Mouse (Mus musculus) forelimb bud, embryonic 11.5 days (tissue): ENCODE data around the gene Tubgcp3.
"Not testable (repeated sequence)": the region's sequence is repeated elsewhere in the genome, so short reads cannot be mapped to it uniquely, and the experiment has no call there.

Experiments
- DNase-seq: peaks from one replicate; pipeline ENCODE4 v3.0.0-alpha.2; 2012; ENCODE audit warnings: low read depth, low spot score

Tubgcp3 gene

DNA sequence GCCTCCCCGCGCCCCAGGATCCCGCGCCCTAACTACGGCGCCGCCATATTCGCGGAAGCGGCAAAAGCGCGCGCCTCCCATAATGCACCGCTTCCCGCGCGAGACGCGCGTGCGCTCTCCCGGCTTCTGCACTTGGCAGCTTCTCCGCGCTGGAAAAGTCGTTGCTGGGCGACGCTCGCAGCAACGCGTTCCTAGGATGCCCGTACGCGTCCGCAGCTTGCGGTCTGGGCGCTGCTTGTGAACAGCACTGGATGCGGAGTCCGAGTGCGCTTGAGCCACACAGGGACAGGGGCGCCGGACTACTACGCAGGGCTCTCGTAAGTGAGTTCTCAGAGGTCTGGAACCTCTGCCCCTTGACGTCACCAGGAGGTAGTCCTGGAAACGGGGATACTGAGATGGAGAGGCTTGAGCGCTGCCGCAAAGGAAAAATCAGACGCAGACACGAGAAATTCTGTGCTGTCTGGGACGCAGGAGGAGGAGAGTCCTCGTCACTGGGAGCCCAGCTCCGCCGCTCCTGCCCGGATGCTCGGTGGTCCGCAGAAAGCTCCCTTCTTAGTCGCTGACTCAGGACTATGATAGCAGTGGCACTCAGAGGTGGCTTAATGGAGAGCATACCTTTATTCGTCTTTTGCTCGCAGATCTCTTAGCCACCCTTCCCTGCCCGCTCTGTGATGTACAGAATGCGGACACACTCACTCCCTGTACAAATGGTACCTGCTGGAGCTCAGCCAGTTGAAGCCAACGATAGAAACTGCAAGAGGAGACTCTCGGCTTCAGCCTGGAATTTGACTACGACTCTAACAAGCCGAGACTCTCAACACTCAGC, at the start of gene Tubgcp3:
Tubgcp3 (minus strand) TSS at position 193 of the 826 bp plus-strand sequence.
- DNase-seq, result peak; percentile 95

DNA sequence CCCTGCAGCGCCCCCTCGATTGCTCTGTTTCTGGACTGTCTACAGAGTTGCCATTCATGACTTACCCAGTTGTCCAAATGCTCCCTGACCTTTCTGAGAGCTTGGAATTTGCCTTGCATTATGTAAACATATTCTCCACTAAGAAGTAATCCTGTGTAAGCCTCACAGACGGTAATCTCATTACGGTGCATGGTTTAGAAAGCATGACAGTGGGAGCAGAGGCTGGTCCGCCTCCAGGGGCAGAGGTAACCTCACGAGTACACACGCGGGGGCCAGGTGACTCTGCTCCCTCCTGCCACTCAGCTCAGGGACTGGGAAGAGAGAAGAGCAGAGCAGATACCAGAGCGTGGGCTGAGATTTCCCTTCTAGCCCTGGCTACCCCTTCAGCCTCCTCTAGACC, 47.0 kb upstream of the Tubgcp3 start:
- DNase-seq, result no peak

DNA sequence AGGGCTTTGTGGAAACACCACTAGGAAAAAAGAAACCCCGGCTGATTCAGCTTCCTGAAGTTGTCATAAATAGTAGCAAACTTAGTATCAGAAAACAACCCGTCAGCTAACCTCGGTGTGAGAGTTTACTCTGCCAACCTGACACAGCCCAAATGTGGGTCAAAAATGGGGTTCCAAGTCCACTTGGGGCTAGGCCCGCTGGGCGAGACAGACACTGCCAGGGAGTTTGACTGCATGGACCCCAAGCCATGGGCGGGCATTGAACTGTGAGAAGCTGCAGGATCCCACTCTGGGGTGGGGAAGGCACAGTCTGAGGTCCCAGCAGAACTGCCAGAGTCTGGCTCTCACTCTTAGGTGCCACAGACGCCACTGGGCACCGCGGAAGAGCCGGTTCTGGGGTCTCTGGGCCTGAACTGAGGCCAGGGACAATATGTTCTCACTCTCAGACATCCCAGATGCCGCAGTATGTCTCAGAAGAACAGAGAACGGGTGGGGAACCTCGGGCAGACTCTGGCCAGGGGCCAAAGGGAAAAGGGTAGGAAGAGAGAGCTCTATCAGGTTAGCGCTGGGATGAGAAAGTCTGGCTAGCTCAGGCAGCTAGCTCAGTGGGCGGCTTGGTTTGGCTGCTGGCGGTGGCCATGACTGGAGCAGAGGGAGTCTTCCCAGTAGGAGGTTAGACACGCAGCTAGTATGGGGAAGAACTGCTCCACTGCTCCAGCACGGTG, 44.0 kb upstream of the Tubgcp3 start:
- no peak for DNase-seq

DNA sequence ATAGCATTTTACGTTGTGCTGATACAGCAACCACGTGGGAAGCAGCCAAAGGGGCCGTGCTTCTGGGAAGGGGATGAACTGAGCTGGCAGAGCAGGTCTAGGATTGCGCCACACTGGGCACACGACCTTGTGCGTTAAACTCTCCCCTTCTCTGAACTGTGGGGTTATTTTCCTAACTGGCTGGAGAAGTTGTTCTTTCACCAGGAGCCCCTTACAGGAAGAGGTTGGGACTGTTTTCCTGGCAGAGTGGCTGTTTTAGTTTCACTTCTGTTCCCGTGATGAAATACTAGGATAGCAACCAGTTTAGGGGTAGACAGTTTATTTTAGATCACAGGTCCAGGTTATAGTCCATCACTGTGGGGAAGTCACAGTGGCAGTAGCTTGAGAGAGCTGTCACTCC, 39.6 kb upstream of the Tubgcp3 start:
- no peak for DNase-seq

DNA sequence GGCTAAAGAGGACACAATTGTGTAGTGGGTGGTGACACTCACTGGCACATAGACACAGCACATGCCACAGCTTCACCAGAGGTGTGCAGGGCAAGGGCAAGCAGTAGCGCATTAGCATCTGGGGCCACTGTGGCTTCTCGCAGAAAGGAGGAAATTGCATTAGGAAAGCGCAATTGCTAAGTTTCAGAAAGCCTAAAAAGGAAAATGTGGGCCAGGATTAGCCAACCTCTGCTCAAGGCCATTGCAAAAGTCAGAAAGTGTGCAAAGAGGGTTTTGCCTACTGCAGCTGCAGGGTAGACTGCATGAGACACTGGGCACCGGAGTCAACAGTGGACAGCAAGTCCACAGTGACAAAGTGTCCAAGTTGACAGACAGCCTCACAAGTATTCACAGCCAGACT, 31.5 kb upstream of the Tubgcp3 start:
- DNase-seq, result no peak

DNA sequence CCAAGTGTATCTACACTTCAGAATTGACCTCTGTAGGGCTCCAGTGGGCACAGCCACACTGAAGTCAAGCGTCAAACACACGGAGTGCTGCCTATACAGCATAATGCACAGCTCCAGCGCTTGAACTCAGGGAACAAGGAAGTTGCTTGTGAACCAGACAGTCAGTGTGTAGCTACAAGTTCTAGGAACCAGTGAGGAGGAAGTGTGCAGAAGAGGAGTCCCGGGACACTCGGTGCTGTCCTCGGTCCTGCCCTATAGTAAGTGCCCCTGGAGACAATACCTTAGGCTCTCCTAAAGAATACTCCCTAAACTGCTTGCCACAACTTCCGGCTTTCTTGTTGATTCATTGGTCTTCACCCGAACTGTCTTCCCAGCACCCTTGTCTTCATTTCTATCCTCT, 30.2 kb upstream of the Tubgcp3 start:
- DNase-seq, result no peak

DNA sequence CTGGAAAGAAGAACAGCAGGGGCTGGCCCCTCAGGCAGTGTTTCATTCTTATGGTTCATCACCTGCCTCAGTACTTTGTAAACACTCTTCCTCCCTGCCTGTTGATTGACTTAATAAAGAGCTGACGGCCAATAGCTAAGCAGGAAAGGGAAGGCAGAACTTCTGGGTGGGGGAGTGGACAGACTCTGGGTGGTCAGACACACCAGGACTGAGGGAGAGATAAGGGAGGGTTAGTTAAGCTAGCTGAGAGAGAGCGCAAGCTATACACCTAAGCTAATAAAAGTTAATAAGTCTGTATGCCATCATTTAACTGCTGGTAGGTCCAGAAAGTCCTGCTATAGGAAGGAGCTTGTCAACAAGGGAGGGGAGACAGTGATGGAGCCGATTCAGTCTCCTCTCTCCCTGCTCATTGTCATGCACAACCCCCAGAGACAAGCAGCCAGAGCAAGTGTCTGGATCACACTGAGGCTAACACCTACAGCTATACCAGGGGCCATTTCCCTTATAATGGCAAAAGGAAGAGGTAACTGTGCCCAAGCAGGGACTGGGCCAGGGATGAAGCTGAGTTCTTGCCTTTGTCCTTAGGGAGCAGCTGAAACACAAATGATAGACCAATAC, 26.7 kb upstream of the Tubgcp3 start:
- no peak for DNase-seq

DNA sequence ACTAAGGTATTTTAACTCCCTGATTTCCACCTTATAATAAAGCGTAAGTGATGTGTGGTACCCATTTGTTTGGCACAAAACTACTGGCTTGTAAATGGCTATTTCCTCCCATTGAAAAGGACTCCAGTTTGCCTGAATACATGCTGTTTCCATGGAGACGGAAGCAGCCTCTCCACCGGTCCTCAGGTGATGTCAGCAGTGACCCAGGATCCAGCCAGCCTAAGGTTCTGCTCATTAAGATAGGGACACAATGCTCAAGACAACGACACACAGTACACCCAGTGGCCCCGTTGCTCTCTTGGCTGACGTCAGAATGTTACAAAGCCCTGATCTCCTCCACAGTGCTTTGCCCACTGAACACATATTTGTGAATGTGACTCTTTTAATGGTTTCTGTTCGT, 16.8 kb upstream of the Tubgcp3 start:
- DNase-seq, result no peak

DNA sequence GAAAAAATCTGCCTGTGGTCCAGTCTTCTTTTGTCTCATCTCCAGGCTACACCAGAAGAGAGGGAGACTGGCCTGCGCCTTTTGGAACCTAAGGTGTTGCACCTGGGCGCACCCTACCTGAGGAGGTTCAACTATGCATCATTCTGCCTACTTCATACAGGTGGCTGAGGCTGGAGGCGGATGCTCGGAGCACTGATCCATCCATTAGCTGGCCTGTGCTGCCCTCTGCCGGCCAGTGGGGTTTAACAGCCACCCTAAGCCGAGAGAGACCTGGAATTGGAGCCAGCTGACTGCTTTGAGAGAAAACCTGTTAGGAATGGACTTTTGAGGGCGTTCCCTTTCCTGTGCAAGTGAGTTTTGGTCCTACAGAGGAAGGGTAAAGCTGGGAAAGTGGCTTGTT, 5.5 kb upstream of the Tubgcp3 start:
- DNase-seq, result peak; percentile 70

DNA sequence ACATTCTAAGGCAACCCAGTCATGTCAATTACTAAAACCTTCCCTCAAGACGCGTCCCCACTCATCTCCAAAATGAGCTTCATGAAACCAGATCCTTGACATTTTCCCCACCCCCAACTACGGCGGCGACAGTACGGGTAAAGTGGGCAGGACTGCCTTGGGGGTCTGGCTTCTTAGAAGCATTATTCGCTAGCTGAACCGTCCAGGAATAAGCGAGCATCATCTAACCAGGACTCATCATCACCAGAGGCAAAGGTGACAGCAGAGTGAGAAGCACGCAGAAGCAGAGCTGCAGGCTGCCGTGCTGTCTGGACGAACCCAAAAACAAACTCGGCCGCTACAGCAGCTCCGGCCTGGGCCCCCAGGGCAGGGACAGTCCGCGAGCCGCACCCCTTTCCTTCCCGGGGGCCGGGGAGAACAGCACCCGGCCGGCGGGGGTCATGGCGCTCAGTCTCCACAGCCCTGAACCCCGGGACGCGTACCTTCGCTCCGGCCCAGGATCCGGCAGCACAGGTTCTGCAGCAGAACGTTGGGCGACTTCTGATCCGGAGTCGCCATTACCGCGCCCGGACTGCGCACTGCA, 484 bp downstream of the Tubgcp3 start:
- no peak for DNase-seq

DNA sequence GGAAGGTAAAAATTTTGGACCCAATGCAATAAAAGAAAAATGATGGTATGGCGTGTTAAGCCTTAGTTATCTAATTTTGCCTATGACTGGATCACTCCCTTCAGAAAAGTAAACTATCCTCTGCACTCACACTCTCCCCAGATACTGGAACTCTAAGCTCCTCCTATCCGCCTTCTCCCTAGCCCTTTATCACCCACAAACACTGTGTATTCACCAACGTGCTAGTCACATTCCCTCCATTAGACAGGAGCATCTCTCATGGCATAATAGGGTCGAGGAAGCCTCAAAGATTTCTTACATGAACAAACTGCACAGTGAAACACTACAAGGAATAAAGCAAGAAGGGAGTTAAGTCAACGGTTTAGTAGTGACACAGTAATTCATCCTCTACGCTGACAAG, 1.1 kb downstream of the Tubgcp3 start:
- DNase-seq, result no peak

DNA sequence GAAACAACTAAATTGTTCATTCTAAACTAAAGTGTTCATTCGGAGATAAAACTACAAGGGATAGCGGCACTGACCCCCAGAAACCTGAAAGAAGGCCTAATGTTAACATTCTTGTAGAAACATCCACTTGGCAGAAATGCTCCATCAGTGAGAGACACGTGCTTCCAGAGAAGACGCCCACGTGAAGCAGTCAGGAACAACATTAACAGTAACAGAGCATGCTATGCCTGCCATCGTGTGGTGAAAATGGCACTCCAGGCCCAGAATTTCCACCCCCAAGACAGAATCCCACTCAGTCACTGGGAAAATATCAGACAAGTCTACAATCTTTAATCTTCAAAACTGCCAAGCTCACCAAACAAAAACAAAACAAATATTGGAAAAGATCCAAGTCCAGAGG, 3.2 kb downstream of the Tubgcp3 start:
- DNase-seq, result no peak

DNA sequence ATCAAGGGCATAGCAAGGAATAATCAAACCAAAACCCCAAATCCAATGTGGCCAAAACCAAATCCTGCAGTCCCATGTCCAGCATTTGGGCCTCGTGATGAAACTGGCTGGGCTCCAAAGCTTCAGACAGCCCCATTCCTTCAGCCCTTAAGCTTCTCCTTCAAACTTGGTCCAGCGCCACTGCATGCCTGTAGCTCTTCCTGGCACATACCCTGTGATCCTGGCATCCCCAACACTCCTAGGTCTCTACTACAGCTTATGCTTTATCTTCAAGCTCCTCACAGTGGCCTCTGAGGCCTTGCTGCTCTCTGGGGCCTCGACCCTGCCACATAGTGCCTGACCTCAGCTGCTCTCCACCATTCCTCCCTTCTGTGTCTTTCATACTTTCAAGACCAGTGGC, 5.5 kb downstream of the Tubgcp3 start:
- not testable (repeated sequence) for DNase-seq

DNA sequence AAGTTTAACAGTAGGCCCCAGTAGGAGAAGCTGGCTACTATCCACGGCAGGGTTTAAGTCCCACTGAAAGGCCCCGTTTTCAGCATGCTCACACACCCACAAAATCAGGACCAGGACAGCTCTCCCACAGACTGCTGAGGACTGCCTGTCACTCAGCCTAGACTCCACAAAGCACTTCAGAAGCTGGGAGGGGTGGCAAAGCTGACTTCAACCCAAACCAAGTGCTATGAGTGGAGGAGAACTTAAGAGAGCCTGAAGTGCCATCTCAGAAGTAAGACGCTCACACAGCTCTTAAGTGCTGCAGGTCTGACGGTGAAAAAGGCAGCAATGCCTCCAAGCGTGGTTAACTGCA, 9.0 kb downstream of the Tubgcp3 start:
- no peak for DNase-seq

DNA sequence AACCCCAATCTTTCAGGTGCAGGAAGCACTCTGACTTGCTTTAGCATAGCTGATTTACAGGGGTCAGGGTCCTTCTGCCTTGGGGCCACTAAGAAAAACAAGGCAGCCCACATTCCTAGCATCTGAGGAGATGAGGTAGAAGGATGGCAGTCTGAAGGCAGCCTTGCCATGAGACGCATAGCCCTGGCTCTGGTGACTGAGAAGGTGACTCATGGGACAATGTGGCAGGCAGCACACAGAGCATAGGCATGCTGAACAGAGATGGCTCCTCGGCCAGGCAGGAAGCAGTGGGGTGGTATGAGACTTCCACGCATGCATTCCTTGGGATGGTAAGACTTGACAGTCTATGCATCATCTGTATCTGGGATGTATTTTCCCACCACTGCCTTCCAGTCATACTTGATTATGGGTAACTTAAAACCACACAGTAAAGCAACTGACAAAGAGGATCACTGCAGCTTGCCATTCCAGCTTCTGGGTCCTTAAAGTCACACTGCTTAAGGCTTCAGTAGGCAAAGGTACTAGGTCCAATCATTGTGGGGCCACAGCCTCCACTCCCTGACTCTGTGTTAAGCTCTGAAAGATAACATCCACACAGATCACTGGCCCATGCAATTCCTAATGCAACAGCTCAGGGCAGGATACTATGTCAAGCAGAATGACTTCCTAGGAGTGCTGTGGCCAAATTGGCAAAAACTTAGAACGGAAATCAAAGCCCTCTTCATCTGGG, 9.5 kb downstream of the Tubgcp3 start:
- no peak for DNase-seq

DNA sequence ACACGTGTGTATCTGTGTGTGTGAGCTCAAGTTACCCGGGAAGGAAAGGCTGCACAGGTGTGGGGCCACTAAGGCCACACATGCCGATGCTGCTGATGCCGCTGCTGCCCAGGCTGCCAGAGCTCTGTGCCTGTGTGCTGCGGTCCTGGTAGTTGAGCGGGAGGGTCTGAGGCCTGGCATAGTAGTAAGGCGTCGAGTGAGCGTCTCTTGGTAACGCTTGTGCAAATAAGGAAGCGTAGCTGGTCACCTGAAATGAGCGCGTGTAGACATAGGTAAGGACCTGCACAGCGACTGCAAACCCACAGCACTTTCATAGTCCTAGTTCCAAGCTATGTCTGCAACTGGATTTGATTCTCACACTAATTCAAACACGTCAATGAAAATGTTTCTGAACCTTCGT, 14.6 kb downstream of the Tubgcp3 start:
- no peak for DNase-seq

DNA sequence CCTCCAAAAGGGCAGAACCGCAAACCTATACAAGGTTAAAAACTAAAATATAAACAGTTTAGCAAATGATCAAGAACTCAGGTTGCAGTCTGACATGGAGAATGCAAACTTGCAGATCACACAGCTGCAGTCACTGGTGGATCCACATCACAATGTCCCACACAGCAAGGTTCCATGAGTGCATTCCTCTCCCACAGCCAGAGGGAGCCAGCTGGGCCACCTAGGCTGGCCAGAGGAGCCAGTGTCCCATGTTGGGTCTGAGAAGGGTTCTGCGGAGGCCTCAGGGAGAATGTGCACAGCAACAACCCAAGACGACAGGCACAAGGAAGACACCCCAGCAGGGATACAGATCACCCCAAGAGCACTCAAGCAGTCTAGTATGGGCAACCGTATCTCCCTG, 20.8 kb downstream of the Tubgcp3 start:
- no peak for DNase-seq

DNA sequence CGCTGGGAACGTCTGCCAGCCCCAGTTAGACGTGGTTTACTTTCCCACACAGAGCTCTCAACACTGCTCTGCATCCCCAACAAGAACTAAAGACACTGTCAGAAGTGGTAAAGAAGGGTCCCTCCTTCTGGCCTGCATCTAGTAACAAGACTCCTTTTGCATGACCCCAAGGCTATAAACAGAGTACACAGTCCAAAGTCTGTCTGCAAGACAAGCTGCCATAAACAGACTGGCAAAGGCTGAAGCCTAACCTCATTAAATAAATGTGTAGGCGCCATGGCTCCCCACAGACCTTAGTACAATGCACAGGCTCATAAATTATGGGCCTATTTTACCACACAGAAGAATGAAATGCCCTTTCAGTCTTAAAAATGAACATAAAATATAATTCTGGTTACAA, 21.6 kb downstream of the Tubgcp3 start:
- DNase-seq, result no peak

DNA sequence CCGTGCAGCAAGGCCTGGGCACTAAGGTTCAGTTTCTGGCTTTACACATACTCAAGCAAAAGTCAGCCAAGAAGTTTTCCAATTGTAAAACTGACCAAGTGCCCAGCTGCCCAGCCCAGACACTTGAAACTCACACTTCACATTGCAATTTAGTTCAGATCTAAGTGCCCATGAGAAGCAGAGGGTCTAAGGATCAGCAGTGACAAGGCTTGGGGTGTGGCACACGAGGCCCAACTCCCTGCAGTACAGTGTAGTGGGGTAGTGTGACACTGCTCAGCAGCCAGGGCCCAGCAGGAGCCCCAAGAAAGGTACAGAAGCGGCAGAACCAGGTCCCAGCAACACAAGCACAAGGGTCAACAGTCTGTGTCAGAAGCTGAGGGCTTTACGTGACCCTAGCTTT, 23.1 kb downstream of the Tubgcp3 start:
- DNase-seq, result no peak

DNA sequence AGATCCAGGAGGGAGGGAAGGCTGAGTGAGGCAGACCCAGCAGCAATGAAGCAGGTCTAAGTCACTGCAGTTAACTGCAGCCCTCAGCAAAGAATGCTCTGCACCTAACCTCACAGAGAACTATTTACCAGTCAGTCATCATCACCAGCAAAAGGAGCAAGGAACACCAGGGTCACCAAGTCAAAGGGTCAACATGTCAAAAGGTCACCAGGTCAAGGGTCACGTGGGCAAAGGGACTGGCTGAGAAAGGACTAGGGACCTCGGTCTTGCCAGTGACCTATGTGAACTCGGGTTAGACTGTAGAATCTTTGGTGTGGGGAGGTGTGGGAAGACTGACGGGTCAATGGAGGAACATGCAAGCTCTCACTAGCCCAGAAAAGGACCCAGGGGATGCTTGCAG, 25.5 kb downstream of the Tubgcp3 start:
- DNase-seq, result no peak

DNA sequence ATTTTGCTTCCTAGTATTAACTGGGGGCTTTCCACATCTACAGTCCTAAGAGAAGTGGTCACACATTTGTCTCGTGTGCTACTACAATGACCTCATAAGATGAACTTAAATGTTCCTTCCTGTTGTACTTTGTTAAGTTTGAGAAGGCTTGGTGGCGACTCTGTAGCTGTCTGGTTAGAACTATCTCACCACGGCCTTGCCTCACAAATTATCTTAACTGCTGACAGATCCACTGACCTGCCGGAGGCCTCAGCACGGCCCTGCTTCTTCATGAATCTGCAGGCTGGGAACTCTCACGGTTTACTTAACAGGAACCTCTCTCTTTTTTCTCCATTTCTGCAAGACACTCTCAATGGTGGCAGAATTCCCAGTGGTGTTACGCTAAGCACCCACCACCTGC, 27.2 kb downstream of the Tubgcp3 start:
- no peak for DNase-seq

DNA sequence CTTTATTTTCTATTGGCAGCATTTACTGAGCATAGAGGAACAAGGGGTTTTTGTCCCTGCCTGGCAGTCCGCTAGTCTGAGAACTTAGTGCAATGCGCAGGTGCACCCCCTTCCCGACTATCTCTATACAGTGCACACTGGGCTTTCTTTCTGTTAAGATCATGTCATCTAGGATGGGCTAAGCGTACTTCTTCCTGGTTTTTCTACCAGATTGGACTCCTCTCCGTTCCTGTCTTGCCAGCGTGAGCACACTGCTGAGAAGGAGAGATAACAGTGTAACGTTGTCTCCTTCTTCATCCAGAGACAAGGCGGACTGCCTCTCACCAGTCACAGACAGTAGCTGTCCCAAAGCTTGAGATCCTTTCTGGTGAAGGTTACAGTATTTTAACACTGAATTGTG, 27.7 kb downstream of the Tubgcp3 start:
- no peak for DNase-seq
